Mouse (Mus musculus): ENCODE measurements at regions not wholly inside any gene's neighbourhood (a gene's known extent, or its start where the extent isn't known, plus 50 kb on each side); places are given as distances from the start of the nearest gene placed in this dataset.
A peak's percentile ranks its signal among the peaks of the same experiment; 100 is the strongest.

- H3K27ac ChIP-seq = no peak overlapping the region
- no peaks in the 10 kb centered on the region for H3K79me2 ChIP-seq (ENCODE audit: inconsistent target)
- WGBS (ENCODE audit: missing documents) = 59% methylated on average over 4 of the region's 4 CpGs
- H3K4me3 ChIP-seq (ENCODE audit: inconsistent target) = no peak overlapping the region
- H3K36me3 ChIP-seq (ENCODE audit: inconsistent target) = no peaks in the 10 kb centered on the region
These were observed 145.0 kb downstream of the Ifng start for GRCm38 (mm10) chr10:118585821-118586220.

GRCm38 (mm10) chr10:118588198-118588597 lies 147.4 kb downstream of the Ifng start:
- 31% methylated on average over 8 of the region's 8 CpGs for WGBS (ENCODE audit: missing documents)
- H3K36me3 ChIP-seq (ENCODE audit: inconsistent target) = no peaks in the 10 kb centered on the region

GRCm38 (mm10) chr10:118592648-118593368 lies 152.0 kb downstream of the Ifng start:
- no peak overlapping the region for H3K4me3 ChIP-seq (ENCODE audit: inconsistent target)
- H3K36me3 ChIP-seq (ENCODE audit: inconsistent target) = no peaks in the 10 kb centered on the region
- no peaks in the 10 kb centered on the region for H3K79me2 ChIP-seq (ENCODE audit: inconsistent target)
- H3K27ac ChIP-seq = no peak overlapping the region
- WGBS (ENCODE audit: missing documents) = 44% methylated on average over 16 of the region's 16 CpGs

More at GRCm38 (mm10) chr10:118588198-118588597, 147.4 kb downstream of the Ifng start:
- Histone ChIP-seq H3K27ac (no peak overlapping the region), H3K79me2 (ENCODE audit: inconsistent target) (no peaks in the 10 kb centered on the region), H3K4me3 (ENCODE audit: inconsistent target) (no peak overlapping the region)

GRCm38 (mm10) chr10:118596206-118596605 lies 155.4 kb downstream of the Ifng start:
- H3K36me3 ChIP-seq (ENCODE audit: inconsistent target) = no peaks in the 10 kb centered on the region
- WGBS (ENCODE audit: missing documents) = 77% methylated on average over 8 of the region's 8 CpGs
- H3K79me2 ChIP-seq (ENCODE audit: inconsistent target) = no peaks in the 10 kb centered on the region
- H3K4me3 ChIP-seq (ENCODE audit: inconsistent target) = no peak overlapping the region
- H3K27ac ChIP-seq = no peak overlapping the region

GRCm38 (mm10) chr10:118598497-118598896 lies 157.7 kb downstream of the Ifng start:
- Histone ChIP-seq H3K4me3 (ENCODE audit: inconsistent target) (no peak overlapping the region), H3K27ac (no peak overlapping the region), H3K79me2 (ENCODE audit: inconsistent target) (no peaks in the 10 kb centered on the region), H3K36me3 (ENCODE audit: inconsistent target) (no peaks in the 10 kb centered on the region)
- 93% methylated on average over 4 of the region's 4 CpGs for WGBS (ENCODE audit: missing documents)

- Histone ChIP-seq H3K27ac (no peak overlapping the region), H3K4me3 (ENCODE audit: inconsistent target) (no peak overlapping the region), H3K36me3 (ENCODE audit: inconsistent target) (no peaks in the 10 kb centered on the region), H3K79me2 (ENCODE audit: inconsistent target) (no peaks in the 10 kb centered on the region)
- WGBS (ENCODE audit: missing documents) = 34% methylated on average over 5 of the region's 5 CpGs
These were observed 158.4 kb downstream of the Ifng start for GRCm38 (mm10) chr10:118599197-118599596.

GRCm38 (mm10) chr10:118599610-118600009 lies 158.8 kb downstream of the Ifng start:
- Histone ChIP-seq H3K27ac (0 out of 2 replicates have a peak overlapping the region, but pooled peaks have one; percentile 8), H3K4me3 (ENCODE audit: inconsistent target) (peak overlapping the region; percentile 20), H3K79me2 (ENCODE audit: inconsistent target) (no peaks in the 10 kb centered on the region), H3K36me3 (ENCODE audit: inconsistent target) (no peaks in the 10 kb centered on the region)
- 3% methylated on average over 4 of the region's 4 CpGs for WGBS (ENCODE audit: missing documents)

- no peak overlapping the region for H3K4me3 ChIP-seq (ENCODE audit: inconsistent target)
- no peak overlapping the region for H3K27ac ChIP-seq
- H3K36me3 ChIP-seq (ENCODE audit: inconsistent target) = no peaks in the 10 kb centered on the region
- H3K79me2 ChIP-seq (ENCODE audit: inconsistent target) = no peaks in the 10 kb centered on the region
- WGBS (ENCODE audit: missing documents) = 91% methylated on average over 4 of the region's 4 CpGs
These were observed 162.1 kb downstream of the Ifng start for GRCm38 (mm10) chr10:118602922-118603321.

- no peaks in the 10 kb centered on the region for H3K79me2 ChIP-seq (ENCODE audit: inconsistent target)
- WGBS (ENCODE audit: missing documents) = 53% methylated on average over 13 of the region's 13 CpGs
- no peak overlapping the region for H3K4me3 ChIP-seq (ENCODE audit: inconsistent target)
- H3K36me3 ChIP-seq (ENCODE audit: inconsistent target) = no peaks in the 10 kb centered on the region
- no peak overlapping the region for H3K27ac ChIP-seq
These were observed 163.1 kb downstream of the Ifng start for GRCm38 (mm10) chr10:118603857-118604414.

GRCm38 (mm10) chr10:118605156-118605821 lies 164.4 kb downstream of the Ifng start:
- WGBS (ENCODE audit: missing documents) = 98% methylated on average over 10 of the region's 10 CpGs

GRCm38 (mm10) chr10:118607418-118607817 lies 166.6 kb downstream of the Ifng start:
- Histone ChIP-seq H3K4me3 (ENCODE audit: inconsistent target) (no peak overlapping the region), H3K79me2 (ENCODE audit: inconsistent target) (no peaks in the 10 kb centered on the region), H3K27ac (no peak overlapping the region), H3K36me3 (ENCODE audit: inconsistent target) (no peaks in the 10 kb centered on the region)
- WGBS (ENCODE audit: missing documents) = 100% methylated on average over 1 of the region's 1 CpGs

More at GRCm38 (mm10) chr10:118605156-118605821, 164.4 kb downstream of the Ifng start:
- H3K27ac ChIP-seq = no peak overlapping the region
- H3K79me2 ChIP-seq (ENCODE audit: inconsistent target) = no peaks in the 10 kb centered on the region
- H3K4me3 ChIP-seq (ENCODE audit: inconsistent target) = no peak overlapping the region
- no peaks in the 10 kb centered on the region for H3K36me3 ChIP-seq (ENCODE audit: inconsistent target)

GRCm38 (mm10) chr10:118608376-118609145 lies 167.7 kb downstream of the Ifng start:
- H3K4me3 ChIP-seq (ENCODE audit: inconsistent target) = no peak overlapping the region
- whole genome bisulfite sequencing (ENCODE audit: missing documents) = 88% methylated on average over 4 of the region's 4 CpGs
- H3K79me2 ChIP-seq (ENCODE audit: inconsistent target) = no peaks in the 10 kb centered on the region
- no peak overlapping the region for H3K27ac ChIP-seq
- H3K36me3 ChIP-seq (ENCODE audit: inconsistent target) = no peaks in the 10 kb centered on the region

GRCm38 (mm10) chr10:118609157-118609556 lies 168.3 kb downstream of the Ifng start:
- WGBS (ENCODE audit: missing documents) = 31% methylated on average over 4 of the region's 4 CpGs
- no peaks in the 10 kb centered on the region for H3K36me3 ChIP-seq (ENCODE audit: inconsistent target)
- no peak overlapping the region for H3K4me3 ChIP-seq (ENCODE audit: inconsistent target)
- H3K79me2 ChIP-seq (ENCODE audit: inconsistent target) = no peaks in the 10 kb centered on the region
- no peak overlapping the region for H3K27ac ChIP-seq

- WGBS (ENCODE audit: missing documents) = 35% methylated on average over 7 of the region's 7 CpGs
- Histone ChIP-seq H3K79me2 (ENCODE audit: inconsistent target) (no peaks in the 10 kb centered on the region), H3K4me3 (ENCODE audit: inconsistent target) (no peak overlapping the region), H3K36me3 (ENCODE audit: inconsistent target) (no peaks in the 10 kb centered on the region), H3K27ac (no peak overlapping the region)
These were observed 170.1 kb downstream of the Ifng start for GRCm38 (mm10) chr10:118610868-118611461.

All from macrophage (primary cell).